Mouse (Mus musculus) ES-E14 (cell line): ENCODE data around the gene 1700003E16Rik. TPM values are rescaled to one million over a fixed set of nuclear protein-coding genes. Genes with fewer than 3 reads are reported as not detected.

ENCODE experiments used
- DNase-seq: peaks from one replicate; pipeline ENCODE4 v3.0.0-alpha.2; 2013; ENCODE audit warnings: low read depth, low spot score
- H3K27ac ChIP-seq: 2 replicates; pipeline ENCODE4 v1.5.1; 2012; ENCODE audit warnings: low read depth, mild to moderate bottlenecking, low read length, moderate library complexity, mixed read lengths; ENCODE audit not compliant: poor library complexity, insufficient read depth, severe bottlenecking
- H3K36me3 ChIP-seq: 2 replicates; pipeline ENCODE4 v1.6.1; 2012; ENCODE audit warnings: mild to moderate bottlenecking, low read length, moderate library complexity, mixed read lengths; ENCODE audit not compliant: control insufficient read depth, poor library complexity, insufficient read depth, severe bottlenecking
- H3K4me1 ChIP-seq, 2 experiments: fragments of 150-350 bp in 1 of 2; sonication (generic) in 1 of 2; 2 replicates each; pipeline ENCODE4 v1.6.1; 2012; ENCODE audit warnings: low read length in 2 of 2, mild to moderate bottlenecking in 1 of 2, mixed read lengths in 1 of 2; ENCODE audit not compliant: control insufficient read depth in 2 of 2, insufficient read depth in 2 of 2, poor library complexity in 1 of 2
- H3K4me3 ChIP-seq, 2 experiments: fragments of 150-350 bp in 1 of 2; sonication (generic) in 1 of 2; 2 replicates each; pipeline ENCODE4 v1.5.1; 2012; ENCODE audit warnings: low read length in 2 of 2, low read depth in 1 of 2, mild to moderate bottlenecking in 1 of 2, mixed read lengths in 1 of 2; ENCODE audit not compliant: insufficient read depth in 1 of 2, poor library complexity in 1 of 2, severe bottlenecking in 1 of 2
- H3K9ac ChIP-seq: 2 replicates; pipeline ENCODE4 v1.6.1; 2012; ENCODE audit warnings: low read depth, mild to moderate bottlenecking, low read length, mixed read lengths; ENCODE audit not compliant: poor library complexity, insufficient read depth, severe bottlenecking
- H3K9me3 ChIP-seq: fragments of 150-350 bp; sonication (generic); 2 replicates; pipeline ENCODE4 v1.6.1; 2012; ENCODE audit warnings: low read depth, mild to moderate bottlenecking, low read length; ENCODE audit not compliant: control insufficient read depth, insufficient read depth
- CHD2 ChIP-seq: IDR thresholded peaks from 2 replicates; pipeline ENCODE4 v1.6.1; 2014; ENCODE audit warnings: mild to moderate bottlenecking, low read depth, low read length, inconsistent platforms
- HCFC1 ChIP-seq: IDR thresholded peaks from 2 replicates; pipeline ENCODE4 v1.6.1; 2012; ENCODE audit warnings: low read length, inconsistent platforms, borderline replicate concordance; ENCODE audit not compliant: insufficient read depth
- MAFK ChIP-seq: IDR thresholded peaks from 2 replicates; pipeline ENCODE4 v1.6.1; 2014; ENCODE audit warnings: mild to moderate bottlenecking, low read depth, low read length, inconsistent platforms; ENCODE audit not compliant: insufficient read depth
- ZC3H11A ChIP-seq: IDR thresholded peaks from 2 replicates; pipeline ENCODE4 v1.6.1; 2012; ENCODE audit warnings: low read depth, mild to moderate bottlenecking, inconsistent platforms, low read length, borderline replicate concordance
- ZNF384 ChIP-seq: IDR thresholded peaks from 2 replicates; pipeline ENCODE4 v1.6.1; 2012; ENCODE audit warnings: low read depth, low read length, inconsistent platforms
- in situ Hi-C, 2 experiments: fragments of 600-800 bp; cut with MboI; formaldehyde crosslinking; loops; one replicate each; pipeline ENCODE4 v1.15.1; 2025; ENCODE audit warnings: low sequenced_read_pairs in 2 of 2, inconsistent platforms in 1 of 2; ENCODE audit not compliant: unreplicated experiment in 2 of 2
- total RNA-seq: library from RNA; depleted of rRNA; stranded (reverse); fragments of 300-350 nt; gene quantifications from 2 replicates; pipeline ENCODE4 v1.2.3, GENCODE M21; 2012

Gene 1700003E16Rik
- total RNA-seq, 1 experiment: 0.31 TPM

DNA sequence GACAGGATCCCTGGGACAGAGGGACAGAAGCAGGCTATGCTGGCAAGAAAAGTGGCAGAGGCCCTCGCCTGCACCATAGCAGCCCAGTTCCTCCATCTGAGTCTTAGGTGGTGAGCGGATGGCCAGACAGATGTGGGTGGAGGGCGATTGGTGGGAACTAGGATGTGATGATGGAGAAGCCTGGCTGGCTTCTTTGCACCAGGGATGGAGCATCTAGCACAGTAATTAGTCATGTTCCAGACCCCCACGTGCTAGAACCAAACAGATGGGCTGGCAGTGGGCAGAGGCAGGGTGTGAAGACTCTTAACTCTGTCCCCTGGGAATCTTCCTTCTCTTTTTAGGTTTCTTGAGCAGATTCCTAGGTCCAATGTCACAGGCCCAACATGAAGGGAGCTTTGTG, 47.1 kb downstream of the 1700003E16Rik start:
- Histone ChIP-seq H3K36me3 (peaks cover 8% of the 10 kb centered on the region), H3K4me1 (no peaks in the 10 kb centered on the region), H3K9me3 (no peaks in the 10 kb centered on the region), H3K9ac (no peak overlapping the region), H3K27ac (no peak overlapping the region), H3K4me3 (no peak overlapping the region)
- in situ Hi-C loops: no loop called here
- TF ChIP-seq CHD2: no peak
- TF ChIP-seq HCFC1: no peak
- no peak for TF ChIP-seq ZNF384
- TF ChIP-seq ZC3H11A: no peak
- TF ChIP-seq MAFK: no peak
- DNase-seq: no peak

DNA sequence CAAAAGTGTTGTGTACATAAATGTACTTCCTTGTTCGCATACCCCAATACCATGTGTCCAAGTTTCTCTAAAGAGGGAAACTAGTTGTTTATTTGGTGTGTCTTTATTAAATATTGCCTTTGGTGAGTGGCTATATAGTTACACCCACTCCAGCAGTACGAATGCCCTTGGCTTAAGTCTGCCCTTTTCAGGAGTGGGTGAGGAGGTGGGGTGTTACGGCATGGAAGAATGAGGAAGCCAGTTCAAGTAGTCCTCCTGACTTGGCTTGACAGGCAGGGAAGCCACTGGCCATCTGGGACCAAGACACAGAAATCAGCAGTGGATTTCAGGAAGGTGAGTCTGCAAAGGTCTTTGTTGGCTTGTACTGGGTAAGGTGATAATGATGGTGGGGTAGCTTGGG, 49.6 kb downstream of the 1700003E16Rik start:
- Histone ChIP-seq H3K9me3 (no peaks in the 10 kb centered on the region), H3K36me3 (no peaks in the 10 kb centered on the region), H3K9ac (no peak overlapping the region), H3K4me1 (no peaks in the 10 kb centered on the region), H3K4me3 (no peak overlapping the region), H3K27ac (no peak overlapping the region)
- no peak for TF ChIP-seq MAFK
- TF ChIP-seq ZNF384: no peak
- TF ChIP-seq HCFC1: no peak
- no peak for TF ChIP-seq CHD2
- TF ChIP-seq ZC3H11A: no peak
- in situ Hi-C loops: no loop called here
- DNase-seq: no peak

DNA sequence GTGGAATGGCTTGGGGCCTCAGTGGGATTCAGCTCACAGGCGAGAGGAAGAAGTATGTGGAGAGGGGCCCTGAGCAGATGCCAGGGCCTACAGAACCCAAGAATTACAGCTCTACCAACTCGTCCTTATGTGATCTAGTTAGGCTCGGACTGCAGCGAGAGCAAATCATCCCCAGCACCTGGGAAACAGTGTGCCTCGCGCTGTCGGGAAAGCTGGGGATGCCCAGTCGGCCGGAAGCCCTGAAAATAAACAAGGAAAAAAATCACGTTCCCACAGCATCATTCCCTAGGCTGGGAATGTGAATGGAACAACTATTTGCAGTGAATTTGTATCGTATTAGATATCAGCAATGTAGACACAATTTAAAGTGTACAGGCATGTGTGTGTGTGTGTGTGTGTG, 50.1 kb downstream of the 1700003E16Rik start:
- TF ChIP-seq HCFC1: no peak
- no peak for TF ChIP-seq CHD2
- no peak for TF ChIP-seq MAFK
- no peak for TF ChIP-seq ZNF384
- no peak for TF ChIP-seq ZC3H11A
- Histone ChIP-seq H3K36me3 (no peaks in the 10 kb centered on the region), H3K4me1 (no peaks in the 10 kb centered on the region), H3K9me3 (no peaks in the 10 kb centered on the region), H3K4me3 (no peak overlapping the region), H3K27ac (no peak overlapping the region), H3K9ac (no peak overlapping the region)
- in situ Hi-C loops: no loop called here
- no peak for DNase-seq

DNA sequence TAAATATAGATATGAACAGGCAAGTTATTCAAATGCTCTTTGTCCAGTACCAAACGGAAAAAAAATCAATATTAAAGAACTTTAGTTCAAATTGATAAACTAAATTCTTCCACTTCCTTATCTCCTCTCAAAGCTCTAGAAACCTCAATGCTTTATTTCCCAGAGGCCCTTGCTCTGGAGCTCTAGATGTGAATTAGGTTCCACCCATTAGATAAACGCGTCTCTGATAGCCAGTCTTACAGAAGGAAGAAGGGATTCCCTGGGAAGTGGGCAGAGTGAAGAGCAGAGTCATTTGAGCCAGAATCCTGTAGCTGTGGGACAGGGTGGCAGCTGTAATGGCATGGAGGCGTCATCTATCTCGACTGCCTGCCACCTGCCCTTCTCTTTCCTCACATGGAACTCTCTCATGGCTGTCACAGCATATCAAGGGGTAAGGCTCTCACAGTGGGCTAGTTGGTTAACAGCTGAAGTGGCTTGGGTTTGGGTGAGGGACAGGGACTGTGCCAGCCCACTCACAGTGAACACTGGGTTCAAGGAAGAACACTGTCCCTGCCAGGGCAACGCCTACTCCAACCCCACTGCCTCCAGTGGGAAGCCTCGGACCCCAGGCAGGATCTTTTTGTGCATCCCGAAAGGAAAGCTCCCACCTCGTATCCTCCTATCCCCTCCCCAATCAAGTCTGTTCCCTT, 51.3 kb downstream of the 1700003E16Rik start:
- peaks cover 0 to 3% of the 10 kb centered on the region in 2 experiments; a peak in 1 of 4 replicates for H3K4me1 ChIP-seq
- in situ Hi-C loops: no loop called here
- no peak overlapping the region for H3K27ac ChIP-seq
- no peaks in the 10 kb centered on the region for H3K9me3 ChIP-seq
- no peak for DNase-seq
- no peaks in the 10 kb centered on the region for H3K36me3 ChIP-seq
- TF ChIP-seq ZNF384 (no peak), MAFK (no peak), CHD2 (no peak), ZC3H11A (no peak), HCFC1 (no peak)
- H3K4me3 ChIP-seq: no peak overlapping the region
- H3K9ac ChIP-seq: no peak overlapping the region

DNA sequence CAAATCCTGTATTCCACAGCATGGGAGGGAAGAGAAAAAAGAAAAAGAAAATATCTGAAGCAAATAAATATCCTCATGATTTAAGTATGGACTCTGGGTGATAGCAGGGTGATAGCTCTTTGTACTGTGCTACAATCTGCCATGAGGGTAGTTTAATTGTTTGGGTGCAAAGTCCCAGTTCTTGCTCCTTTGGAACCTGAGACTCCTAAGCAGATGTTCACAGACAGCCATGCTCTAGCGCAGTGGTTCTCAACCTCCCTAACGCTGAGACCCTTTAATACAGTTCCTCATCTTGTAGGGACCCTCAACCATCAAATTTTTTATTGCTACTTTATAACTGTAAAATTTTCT, 51.8 kb downstream of the 1700003E16Rik start:
- Histone ChIP-seq H3K4me3 (no peak overlapping the region), H3K9ac (no peak overlapping the region), H3K27ac (no peak overlapping the region), H3K36me3 (no peaks in the 10 kb centered on the region), H3K9me3 (no peaks in the 10 kb centered on the region), H3K4me1 (peaks cover 0 to 3% of the 10 kb centered on the region in 2 experiments; a peak in 1 of 4 replicates)
- DNase-seq: no peak
- TF ChIP-seq MAFK (no peak), HCFC1 (no peak), CHD2 (no peak), ZC3H11A (no peak), ZNF384 (no peak)
- in situ Hi-C loops: no loop called here
